Mouse (Mus musculus): ENCODE measurements at regions not wholly inside any gene's neighbourhood (a gene's known extent, or its start where the extent isn't known, plus 50 kb on each side); places are given as distances from the start of the nearest gene placed in this dataset.

- ATAC-seq (replicated peaks; ENCODE audit: low read depth, poor library complexity, severe bottlenecking): peak; percentile 78
Measured at GRCm38 (mm10) chr10:102732420-102732819, 220.4 kb downstream of the Rassf9 start.

GRCm38 (mm10) chr10:102712263-102712662 is 200.2 kb downstream of the Rassf9 start:
- ATAC-seq (replicated peaks; ENCODE audit: low read depth, poor library complexity, severe bottlenecking): peak; percentile 98

GRCm38 (mm10) chr10:102705848-102706247 is 193.8 kb downstream of the Rassf9 start:
- peak; percentile 58; the same call in 1 of the 2 replicates for ATAC-seq (replicated peaks; ENCODE audit: low read depth, poor library complexity, severe bottlenecking)

- no peak for ATAC-seq (replicated peaks; ENCODE audit: low read depth, poor library complexity, severe bottlenecking)
Measured at GRCm38 (mm10) chr10:102694810-102695209, 182.8 kb downstream of the Rassf9 start.

- no peak for ATAC-seq (replicated peaks; ENCODE audit: low read depth, poor library complexity, severe bottlenecking)
Measured at GRCm38 (mm10) chr10:102689966-102690365, 177.9 kb downstream of the Rassf9 start.

- ATAC-seq (replicated peaks; ENCODE audit: low read depth, poor library complexity, severe bottlenecking): no peak
Measured at GRCm38 (mm10) chr10:102686667-102687397, 174.8 kb downstream of the Rassf9 start.

GRCm38 (mm10) chr10:102685833-102686434 is 173.9 kb downstream of the Rassf9 start:
- no peak for ATAC-seq (replicated peaks; ENCODE audit: low read depth, poor library complexity, severe bottlenecking)

GRCm38 (mm10) chr10:102667359-102667758 is 155.3 kb downstream of the Rassf9 start:
- peak; percentile 32; the same call in 1 of the 2 replicates for ATAC-seq (replicated peaks; ENCODE audit: low read depth, poor library complexity, severe bottlenecking)

GRCm38 (mm10) chr10:102659683-102660082 is 147.7 kb downstream of the Rassf9 start:
- ATAC-seq (replicated peaks; ENCODE audit: low read depth, poor library complexity, severe bottlenecking): no peak

- ATAC-seq (replicated peaks; ENCODE audit: low read depth, poor library complexity, severe bottlenecking): no peak
Measured at GRCm38 (mm10) chr10:102636507-102636906, 124.5 kb downstream of the Rassf9 start.

GRCm38 (mm10) chr10:102633438-102633837 is 121.4 kb downstream of the Rassf9 start:
- no peak for ATAC-seq (replicated peaks; ENCODE audit: low read depth, poor library complexity, severe bottlenecking)

- ATAC-seq (replicated peaks; ENCODE audit: low read depth, poor library complexity, severe bottlenecking): 0 out of 2 replicates have a peak, but pooled peaks have one; percentile 47
Measured at GRCm38 (mm10) chr10:102628609-102629008, 116.6 kb downstream of the Rassf9 start.

- ATAC-seq (replicated peaks; ENCODE audit: low read depth, poor library complexity, severe bottlenecking): no peak
Measured at GRCm38 (mm10) chr10:102623895-102624294, 111.9 kb downstream of the Rassf9 start.

- ATAC-seq (replicated peaks; ENCODE audit: low read depth, poor library complexity, severe bottlenecking): peak; percentile 58
Measured at GRCm38 (mm10) chr10:102622583-102623008, 110.6 kb downstream of the Rassf9 start.

- ATAC-seq (replicated peaks; ENCODE audit: low read depth, poor library complexity, severe bottlenecking): no peak
Measured at GRCm38 (mm10) chr10:102618711-102619110, 106.7 kb downstream of the Rassf9 start.

- ATAC-seq (replicated peaks; ENCODE audit: low read depth, poor library complexity, severe bottlenecking): no peak
Measured at GRCm38 (mm10) chr10:102615962-102616595, 104.1 kb downstream of the Rassf9 start.
